Mouse (Mus musculus): ENCODE measurements around the gene Pde8b. TPM values are rescaled to one million over a fixed set of nuclear protein-coding genes. Genes with fewer than 3 reads are reported as not detected.
"Not testable (repeated sequence)": the region's sequence is repeated elsewhere in the genome, so short reads cannot be mapped to it uniquely, and the experiment has no call there.

Pde8b gene
- total RNA-seq, 2 experiments from 2014 or later, result 0.26 TPM; not detected in 1

DNA sequence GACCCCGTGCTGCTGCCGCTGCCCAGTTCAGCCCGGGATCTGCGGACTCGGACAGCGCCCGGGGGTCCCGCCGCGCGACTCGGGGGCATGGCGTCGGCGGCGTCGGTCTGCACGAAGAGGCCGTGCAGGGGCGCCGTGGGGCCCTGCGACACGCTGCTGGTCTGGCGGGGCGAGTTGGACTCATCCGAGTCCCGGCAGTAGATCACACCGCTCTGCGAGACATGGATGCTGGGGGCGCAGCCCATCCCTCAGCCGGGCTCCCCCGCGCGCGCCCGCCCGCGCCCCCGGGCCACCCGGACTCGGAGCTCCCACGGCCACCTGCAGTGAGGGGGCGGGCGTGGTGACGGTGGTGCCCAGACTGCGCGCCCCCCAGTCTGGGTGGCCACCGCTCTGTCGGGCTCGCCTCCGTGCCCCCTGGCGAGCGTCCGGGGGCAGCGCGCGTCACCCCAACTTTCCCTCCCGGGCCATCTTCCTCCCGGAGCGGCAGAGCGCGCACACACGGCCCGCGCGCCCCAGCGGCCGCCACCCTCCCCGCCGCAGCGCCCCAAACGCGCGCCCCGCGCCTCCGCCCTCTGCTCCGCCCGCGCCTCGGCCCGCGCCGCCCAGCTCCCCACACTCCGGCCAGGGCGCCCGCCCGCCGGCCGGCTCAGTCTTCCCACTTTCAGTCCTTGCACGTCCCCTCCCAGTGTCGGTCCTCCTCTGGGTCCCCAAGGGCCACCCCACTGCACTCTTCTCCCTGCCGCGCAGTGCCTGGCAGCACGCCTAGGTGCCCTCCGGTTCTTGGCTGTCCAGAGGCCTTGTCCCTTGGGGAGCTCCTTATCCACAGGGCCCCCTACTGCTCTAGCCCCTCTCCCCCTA, 27.3 kb downstream of the Pde8b start:
- no peak for ATAC-seq (replicated peaks; ENCODE audit: low FRiP score, poor library complexity, severe bottlenecking)

DNA sequence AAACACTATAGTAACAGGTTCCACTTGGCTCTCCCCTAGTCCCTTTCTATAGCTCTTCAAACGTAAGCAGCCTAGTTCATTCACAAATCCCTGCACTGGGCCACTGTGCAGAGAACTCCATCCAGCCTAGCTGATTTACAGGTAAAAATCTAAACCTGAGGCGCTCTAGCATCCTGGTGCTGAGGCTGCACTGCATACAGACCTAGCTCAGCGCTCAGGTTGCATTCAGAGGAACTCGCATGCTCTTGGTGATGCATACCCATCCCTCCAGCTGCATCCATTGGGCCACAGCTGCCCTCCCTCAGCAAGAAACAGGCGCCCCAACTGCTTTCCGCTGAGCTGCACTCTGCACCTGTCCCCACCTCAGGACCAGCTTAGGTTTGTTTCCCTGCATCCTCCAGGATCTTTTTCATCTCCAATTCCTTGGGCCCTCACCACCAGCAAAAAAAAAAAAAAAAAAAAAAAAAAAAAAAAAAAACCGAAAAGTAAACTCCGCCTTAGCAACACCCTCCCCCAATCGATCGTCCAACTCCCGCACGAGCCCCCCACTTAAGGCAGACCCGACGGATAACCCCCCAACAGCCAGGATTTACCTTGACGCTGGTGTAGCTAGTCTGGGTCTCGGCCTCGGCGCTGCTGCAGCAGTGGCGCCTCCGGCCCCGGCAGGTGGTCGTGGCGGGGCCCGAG, 28.1 kb downstream of the Pde8b start:
- ATAC-seq (replicated peaks; ENCODE audit: low FRiP score, poor library complexity, severe bottlenecking), result no peak

DNA sequence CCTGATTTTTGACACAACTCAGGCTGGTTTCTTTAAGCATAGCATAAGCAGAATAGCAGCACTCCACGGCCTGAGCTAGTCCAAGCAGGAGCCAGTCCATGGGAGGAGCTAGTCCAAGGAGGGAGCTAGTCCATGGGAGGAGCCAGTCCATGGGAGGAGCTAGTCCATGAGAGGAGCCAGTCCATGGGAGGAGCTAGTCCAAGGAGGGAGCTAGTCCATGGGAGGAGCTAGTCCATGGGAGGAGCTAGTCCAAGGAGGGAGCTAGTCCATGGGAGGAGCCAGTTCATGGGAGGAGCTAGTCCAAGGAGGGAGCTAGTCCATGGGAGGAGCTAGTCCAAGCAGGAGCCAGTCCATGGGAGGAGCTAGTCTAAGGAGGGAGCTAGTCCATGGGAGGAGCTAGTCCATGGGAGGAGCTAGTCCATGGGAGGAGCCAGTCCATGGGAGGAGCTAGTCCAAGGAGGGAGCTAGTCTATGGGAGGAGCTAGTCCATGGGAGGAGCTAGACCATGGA, 34.4 kb downstream of the Pde8b start:
- ATAC-seq (replicated peaks; ENCODE audit: low FRiP score, poor library complexity, severe bottlenecking), result not testable (repeated sequence)

DNA sequence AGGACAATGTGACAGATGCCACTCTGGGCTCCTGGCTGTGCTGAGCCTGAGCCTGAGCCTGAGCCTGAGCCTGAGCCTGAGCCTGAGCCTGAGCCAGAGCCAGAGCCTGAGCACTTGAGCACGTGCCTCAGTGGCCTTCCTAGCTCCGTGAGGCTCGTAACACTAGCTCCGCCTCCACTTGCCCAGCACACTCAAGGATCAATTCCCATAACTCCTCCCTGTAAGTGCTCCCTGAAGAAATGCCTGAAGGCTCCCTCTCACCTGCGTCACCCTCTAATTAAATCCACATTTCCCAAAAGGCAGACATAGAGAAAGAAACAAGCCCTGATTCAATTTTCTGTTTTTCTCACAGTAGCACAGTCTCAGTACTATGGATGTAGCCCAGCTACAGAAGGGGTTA, 37.8 kb downstream of the Pde8b start:
- ATAC-seq (replicated peaks; ENCODE audit: low FRiP score, poor library complexity, severe bottlenecking), result no peak

DNA sequence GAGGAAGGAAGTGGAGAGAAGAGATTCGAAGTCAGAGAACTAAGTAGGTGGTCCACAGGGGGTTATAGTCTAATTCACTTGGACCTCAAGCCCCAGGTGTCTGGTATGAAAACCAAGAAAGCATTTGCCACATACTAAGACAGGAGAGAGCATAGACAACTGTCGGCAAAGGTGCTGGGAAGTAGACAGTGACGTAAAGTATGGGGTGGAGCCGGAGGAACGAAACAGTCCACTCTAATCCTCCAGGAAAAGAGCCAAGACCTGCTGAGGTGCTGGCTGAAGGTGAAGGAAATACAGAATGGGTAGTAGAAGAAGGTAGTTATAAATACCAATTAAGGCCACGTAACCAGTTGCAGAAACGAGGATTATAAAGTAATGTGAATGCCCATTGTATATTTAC, 42.8 kb downstream of the Pde8b start:
- ATAC-seq (replicated peaks; ENCODE audit: low FRiP score, poor library complexity, severe bottlenecking), result not testable (repeated sequence)

DNA sequence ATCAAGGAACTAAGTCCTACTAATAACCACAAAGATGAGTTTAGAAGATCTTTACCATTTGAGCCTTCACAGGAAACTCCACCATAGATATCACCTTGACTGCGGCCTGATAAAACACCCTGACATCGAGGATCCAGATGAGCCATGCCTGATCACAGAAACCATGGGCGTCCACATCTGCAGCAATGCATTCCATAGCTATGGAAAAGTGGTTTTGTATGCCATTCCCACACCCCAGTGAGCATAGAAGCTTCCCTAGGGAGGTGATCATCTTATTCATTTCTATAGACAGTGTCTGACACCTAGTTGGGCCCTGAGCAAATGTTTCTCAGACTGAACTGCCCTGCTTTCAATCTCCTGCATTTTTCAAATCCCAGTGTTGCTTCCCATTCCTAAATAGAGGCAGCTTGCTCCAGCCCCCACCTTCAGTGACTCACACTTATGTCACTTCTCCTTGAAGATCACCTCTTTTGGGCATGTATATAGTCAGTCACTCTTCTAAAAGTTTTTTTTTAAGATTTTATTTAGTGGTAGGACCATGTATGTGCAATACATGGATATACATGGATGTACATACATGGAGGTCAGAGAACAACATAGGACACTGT, 47.9 kb downstream of the Pde8b start:
- no peak for ATAC-seq (replicated peaks; ENCODE audit: low FRiP score, poor library complexity, severe bottlenecking)

DNA sequence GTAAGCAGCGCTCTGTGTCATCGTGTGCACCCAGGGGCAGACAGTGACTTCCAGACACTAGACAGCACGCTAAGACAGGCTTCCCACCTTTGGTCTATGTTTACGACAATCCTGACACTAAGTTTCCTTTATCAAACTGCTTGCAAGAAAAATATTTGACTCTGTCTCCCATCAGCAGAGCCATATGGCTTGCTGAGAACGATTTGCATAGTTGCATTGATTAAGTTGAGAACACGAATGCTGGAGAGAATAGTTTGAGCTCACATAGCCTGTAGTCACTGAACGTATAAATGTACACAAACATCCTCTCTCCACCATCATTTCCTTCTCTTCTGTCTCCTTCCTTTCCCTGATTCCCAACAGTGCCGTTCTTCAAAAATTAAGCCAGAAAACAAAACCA, 49.3 kb downstream of the Pde8b start:
- ATAC-seq (replicated peaks; ENCODE audit: low FRiP score, poor library complexity, severe bottlenecking), result no peak

DNA sequence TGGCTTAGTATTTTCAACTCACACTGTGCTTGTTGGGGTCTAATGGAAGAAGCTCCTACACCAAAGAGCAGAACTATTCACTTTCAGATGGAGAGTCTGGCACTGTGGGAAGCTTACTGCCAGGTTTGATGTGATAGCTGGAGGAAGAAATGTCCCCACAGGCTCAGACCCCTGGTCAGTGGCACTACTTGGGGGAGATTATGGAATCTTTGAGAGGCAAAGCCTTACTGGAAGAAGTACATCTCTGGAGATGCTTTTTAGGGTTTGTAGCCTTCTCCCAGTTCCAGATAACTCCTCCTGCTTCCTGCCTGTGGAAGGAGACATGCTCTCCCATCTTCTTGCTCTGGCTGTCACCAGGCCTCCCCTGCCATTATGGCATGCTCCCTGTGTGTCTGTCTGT, 50.1 kb downstream of the Pde8b start:
- no peak for ATAC-seq (replicated peaks; ENCODE audit: low FRiP score, poor library complexity, severe bottlenecking)

DNA sequence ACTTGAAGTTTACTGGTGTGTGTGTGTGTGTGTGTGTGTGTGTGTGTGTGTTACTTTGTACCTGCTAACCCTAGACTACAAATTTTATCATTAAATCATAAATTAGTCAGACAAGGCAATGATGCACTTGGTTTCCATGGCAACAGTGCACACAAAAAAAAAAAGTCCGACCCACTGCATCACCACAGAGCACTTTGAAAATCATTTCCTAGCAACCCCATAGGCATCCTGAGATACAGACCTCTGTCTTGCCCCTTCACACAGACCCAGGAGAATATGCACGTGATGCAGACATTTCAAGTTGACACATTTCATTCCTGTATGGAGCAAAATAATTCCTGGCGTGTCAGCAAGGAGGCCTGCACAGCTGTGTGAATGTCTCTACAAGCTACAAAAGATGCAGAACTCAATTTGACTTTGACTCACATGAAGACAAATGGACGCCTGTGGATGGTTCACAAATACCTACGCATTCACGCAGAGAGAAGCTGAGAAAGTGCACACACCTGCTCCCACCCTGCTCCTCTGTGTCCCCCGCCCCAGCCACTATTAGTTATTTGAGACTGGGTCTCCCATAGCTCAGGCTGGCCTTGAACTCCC, 53.9 kb downstream of the Pde8b start:
- no peak for ATAC-seq (replicated peaks; ENCODE audit: low FRiP score, poor library complexity, severe bottlenecking)

DNA sequence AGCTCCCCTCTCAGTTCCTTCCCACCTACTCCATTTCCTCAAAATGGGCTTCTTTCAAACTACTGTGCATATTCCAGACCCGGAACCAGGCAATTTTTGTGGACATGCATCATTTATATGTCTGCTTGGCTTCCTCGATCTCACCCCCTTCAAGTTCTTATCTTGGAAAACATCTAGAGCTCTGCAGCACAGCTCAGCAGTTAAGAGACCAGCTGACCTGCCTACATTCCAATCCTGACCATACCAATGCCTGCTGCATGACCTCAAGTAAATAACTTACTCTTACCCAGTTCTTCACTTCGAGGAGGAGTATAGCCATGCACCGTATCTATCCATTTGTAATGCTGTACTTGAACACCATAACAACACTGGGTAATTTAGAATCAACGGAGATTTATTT, 58.2 kb downstream of the Pde8b start:
- no peak for ATAC-seq (replicated peaks; ENCODE audit: low FRiP score, poor library complexity, severe bottlenecking)

DNA sequence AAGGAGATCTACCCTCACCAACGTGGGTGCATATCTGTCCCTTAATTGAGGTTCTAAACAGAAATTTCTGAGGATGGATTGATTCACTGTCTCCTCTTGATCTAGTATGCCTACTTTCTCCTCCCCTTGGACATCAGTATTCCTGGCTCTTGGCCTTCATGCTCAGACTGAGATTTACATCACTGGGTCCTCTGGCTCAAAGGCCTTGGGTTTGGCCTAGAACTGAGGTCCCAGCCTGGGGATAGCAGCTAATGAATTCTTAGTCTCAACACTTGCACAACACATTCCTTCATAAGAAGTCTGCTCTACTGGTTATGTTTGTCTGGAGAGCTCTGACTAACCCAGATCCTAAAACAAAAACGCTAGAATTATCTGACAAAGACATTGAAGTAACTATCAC, 61.0 kb downstream of the Pde8b start:
- no peak for ATAC-seq (replicated peaks; ENCODE audit: low FRiP score, poor library complexity, severe bottlenecking)

DNA sequence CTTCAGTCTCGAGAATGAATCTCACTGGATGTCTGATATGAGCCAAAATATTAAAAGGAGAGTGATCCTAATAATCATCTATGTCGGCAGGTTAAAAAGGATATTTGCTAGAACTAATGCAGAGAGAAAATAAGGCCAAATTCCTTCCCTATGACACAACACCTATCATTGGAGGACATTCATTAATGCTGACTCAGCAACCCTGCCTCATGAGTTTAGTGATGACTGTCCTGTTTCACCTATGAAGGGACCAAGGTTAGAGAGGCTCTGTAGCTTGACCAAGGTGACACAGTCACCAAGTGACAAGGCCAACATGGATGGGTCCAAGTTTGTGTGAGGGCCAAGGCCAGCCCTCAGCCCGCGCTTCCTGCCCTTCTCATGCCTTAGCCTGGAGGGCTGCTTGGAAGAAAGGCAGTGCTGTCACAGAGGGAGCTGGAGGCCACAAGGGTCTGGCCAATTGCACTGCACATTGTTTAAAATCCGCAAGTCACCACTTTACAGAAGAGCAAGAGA, 62.9 kb downstream of the Pde8b start:
- no peak for ATAC-seq (replicated peaks; ENCODE audit: low FRiP score, poor library complexity, severe bottlenecking)

DNA sequence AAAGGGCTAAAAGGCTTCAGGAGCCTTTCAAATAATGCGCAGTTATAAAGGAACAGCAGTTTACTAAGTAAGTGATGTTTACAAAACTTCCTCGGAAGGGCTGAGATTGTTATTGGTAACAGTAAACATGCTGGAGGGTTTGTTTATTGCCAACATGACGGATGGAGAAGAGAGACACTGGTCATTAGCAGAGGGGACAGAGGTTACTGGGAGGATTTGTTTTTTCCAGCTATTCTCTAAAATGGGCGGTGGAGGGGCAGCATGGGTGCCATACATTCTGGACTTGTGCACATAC, 63.4 kb downstream of the Pde8b start:
- ATAC-seq (replicated peaks; ENCODE audit: low FRiP score, poor library complexity, severe bottlenecking), result no peak

DNA sequence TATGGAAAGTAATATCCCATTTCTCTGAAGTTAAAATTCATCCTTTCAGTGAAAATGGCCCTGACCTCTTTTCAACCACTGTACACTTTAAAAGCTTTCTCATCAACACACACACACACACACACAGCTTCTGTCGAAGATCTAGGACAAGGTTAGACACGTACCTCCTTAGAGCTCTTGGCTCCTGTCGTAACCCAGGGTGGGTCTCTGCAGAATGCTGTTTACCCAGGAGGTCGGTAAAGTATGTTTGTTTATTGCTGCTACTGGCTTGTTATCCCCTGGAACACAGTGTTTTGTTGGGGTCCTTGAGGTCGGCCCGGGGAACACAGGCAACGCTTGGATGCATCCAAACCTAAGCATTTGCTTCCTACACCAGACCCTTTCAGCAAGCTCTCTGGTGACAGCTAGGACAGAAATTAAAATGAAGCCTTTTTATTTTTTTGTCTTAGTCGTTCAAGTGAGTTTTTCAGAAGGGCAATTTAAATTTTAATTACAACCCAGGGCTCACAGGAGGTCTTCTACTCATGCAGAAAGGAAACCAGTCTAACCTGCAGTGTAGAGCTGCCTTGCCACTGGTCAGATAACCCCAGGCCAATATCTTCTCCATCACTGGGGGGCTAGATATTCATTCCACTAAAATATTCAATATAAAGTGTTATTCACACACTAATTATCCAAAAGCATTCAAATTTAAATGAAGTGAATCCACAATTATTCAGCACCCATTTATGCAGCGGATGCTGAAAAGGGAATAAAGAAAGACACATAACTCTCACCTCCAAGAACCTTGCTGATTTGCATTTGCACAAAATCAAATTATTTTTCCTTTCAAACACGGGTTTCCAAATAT, 64.0 kb downstream of the Pde8b start:
- no peak for ATAC-seq (replicated peaks; ENCODE audit: low FRiP score, poor library complexity, severe bottlenecking)

DNA sequence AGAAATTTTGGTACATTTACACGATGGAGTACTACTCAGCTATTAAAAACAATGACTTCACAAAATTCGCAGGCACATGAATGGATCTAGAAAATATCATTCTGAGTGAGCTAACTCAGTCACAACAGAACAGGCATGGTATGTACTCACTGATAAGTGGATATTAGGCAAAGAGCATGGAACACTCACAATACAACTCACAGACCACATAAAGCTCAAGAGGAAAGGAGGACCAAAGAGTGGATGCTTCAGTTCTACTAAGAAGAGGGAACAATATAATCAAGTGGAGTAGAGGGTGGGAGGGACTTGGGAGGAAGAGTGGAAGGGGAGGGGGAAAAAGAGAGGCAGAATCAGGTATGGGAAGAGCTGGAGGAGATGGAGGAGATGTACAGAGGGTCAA, 66.5 kb downstream of the Pde8b start:
- ATAC-seq (replicated peaks; ENCODE audit: low FRiP score, poor library complexity, severe bottlenecking), result no peak

DNA sequence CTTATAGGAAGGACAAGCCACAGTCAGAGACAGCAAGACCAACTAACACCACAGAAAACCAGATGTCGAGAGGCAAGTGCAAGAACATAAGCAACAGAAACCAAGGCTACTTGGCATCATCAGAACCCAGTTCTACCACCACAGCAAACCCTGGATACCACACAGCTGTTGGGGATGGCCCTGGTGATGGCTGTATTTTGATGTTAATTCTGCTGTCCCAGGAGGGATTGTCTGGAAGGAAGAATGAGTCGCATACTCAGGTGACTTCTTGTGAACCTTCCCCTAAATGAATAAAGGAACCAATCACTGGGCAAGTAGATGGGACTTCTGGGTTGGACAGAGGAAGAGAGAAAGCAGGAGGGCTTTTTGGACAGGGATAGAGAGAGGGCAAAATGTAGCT, 69.9 kb downstream of the Pde8b start:
- ATAC-seq (replicated peaks; ENCODE audit: low FRiP score, poor library complexity, severe bottlenecking), result no peak

DNA sequence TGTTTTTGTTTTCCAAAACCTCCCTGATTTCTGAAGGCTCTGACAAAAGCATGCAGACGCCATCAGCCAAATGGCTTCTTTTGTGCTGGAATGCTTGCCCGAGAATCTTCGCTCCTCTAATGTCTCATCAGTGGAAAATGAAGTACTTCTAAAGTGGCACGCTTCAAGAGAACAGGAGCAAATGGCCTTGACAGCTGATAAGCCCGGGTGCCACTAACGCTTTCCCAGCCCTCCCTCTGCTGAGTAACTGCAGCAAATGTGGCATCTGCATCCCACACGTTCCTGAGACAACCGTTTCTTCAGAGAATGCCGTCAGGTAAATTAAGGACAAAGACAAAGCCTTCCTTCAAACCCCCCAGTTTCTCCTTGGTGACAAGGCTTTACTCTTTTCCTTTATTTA, 72.8 kb downstream of the Pde8b start:
- no peak for ATAC-seq (replicated peaks; ENCODE audit: low FRiP score, poor library complexity, severe bottlenecking)

DNA sequence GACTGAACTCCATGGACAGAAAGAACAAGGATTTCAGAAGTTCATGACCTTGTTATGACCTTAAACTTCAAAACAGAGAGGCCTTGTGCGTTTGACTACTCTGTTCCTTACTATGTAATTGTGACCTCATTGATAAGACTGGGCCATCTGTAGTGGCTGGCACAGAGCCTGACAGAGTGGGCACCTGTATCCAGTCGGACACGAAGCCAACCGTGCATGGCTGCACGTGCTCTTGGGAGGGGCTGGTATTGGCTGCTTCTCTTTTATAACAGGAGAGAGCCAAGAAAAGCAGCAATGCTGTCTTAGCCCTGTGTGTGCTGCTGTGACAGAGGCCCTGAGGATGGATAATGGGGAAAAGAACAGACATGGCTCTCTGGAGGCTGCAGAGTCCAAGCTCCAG, 73.7 kb downstream of the Pde8b start:
- no peak for ATAC-seq (replicated peaks; ENCODE audit: low FRiP score, poor library complexity, severe bottlenecking)

DNA sequence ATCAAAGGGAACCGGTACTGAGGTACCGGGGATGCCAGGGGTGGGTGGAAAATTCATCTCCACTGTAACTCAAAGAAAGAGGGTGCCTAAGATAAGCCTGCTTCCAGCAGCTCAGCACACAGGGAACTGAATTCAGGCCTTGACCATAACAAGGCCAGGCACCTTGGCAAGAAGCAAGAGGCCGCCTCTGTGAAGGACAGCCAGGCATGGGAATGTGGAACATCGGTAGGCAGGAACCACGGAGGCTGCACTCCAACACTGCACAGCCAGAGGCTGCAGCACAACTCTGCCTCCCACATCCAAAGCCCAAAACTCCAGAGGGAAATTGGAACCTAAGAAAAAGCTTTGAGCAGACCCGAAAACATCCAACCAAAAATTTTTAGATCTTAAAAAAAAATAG, 75.9 kb downstream of the Pde8b start:
- ATAC-seq (replicated peaks; ENCODE audit: low FRiP score, poor library complexity, severe bottlenecking), result no peak

DNA sequence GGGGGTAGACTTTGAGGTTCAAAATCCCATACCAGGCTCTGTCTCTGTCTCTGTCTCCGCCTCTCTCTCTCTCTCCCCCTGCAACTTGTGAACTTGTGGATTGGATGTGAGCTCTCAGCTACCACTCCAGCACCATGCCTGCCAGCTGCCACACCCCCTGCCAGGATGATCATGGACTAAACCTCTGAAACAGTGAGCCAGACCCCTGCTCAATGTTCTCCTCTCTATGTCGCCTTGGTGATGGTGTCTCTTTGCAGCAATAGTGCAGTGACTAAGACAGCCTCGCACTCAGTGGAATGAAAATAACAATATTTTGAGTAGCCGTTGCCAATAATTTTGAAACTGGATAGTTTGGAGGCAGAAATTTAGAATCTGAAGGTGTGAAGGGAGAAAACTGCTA, 77.8 kb downstream of the Pde8b start:
- no peak for ATAC-seq (replicated peaks; ENCODE audit: low FRiP score, poor library complexity, severe bottlenecking)
